Mouse (Mus musculus): ENCODE data around the gene Pfdn2. TPM values are rescaled to one million over a fixed set of nuclear protein-coding genes. Genes with fewer than 3 reads are reported as not detected.

Gene Pfdn2
- polyA plus RNA-seq, 1 experiment from 2014 or later = 64.1 TPM

GRCm38 (mm10) chr1:171372880-171373279 is 27.4 kb downstream of the Pfdn2 start:
- Histone ChIP-seq H3K36me3 (ENCODE audit: insufficient read depth, low read length) (no peaks in the 10 kb centered on the region), H3K27ac (ENCODE audit: low read length) (no peak overlapping the region), H3K4me1 (ENCODE audit: insufficient read depth, low read depth, low read length) (peaks cover 4% of the 10 kb centered on the region; the same call in 1 of the 2 replicates), H3K27me3 (replicated peaks; ENCODE audit: insufficient read depth, low read length) (no peaks in the 10 kb centered on the region), H3K4me2 (replicated peaks; ENCODE audit: low read depth, low read length) (0 out of 2 replicates have a peak overlapping the region, but pooled peaks have one; percentile 8), H3K9me3 (ENCODE audit: low read length) (no peaks in the 10 kb centered on the region), H3K4me3 (ENCODE audit: low read depth, low read length) (no peak overlapping the region), H3K9ac (replicated peaks; ENCODE audit: low read depth) (no peak overlapping the region)
- no peak for DNase-seq (ENCODE audit: low spot score)
- 61% methylated on average over 3 of the region's 3 CpGs for WGBS
- no peak for ATAC-seq
- no peak for TF ChIP-seq CTCF (IDR thresholded peaks at IDR 0.05)

- no peak overlapping the region for H3K4me3 ChIP-seq (ENCODE audit: low read depth, low read length)
- WGBS = 6% methylated on average over 4 of the region's 4 CpGs
- ATAC-seq = no peak
- H3K9ac ChIP-seq (replicated peaks; ENCODE audit: low read depth) = no peak overlapping the region
- H3K9me3 ChIP-seq (ENCODE audit: low read length) = no peaks in the 10 kb centered on the region
- TF ChIP-seq CTCF (IDR thresholded peaks at IDR 0.05) (no peak), EP300 (IDR thresholded peaks at IDR 0.05) (no peak)
- DNase-seq (ENCODE audit: low spot score) = no peak
- H3K27me3 ChIP-seq (replicated peaks; ENCODE audit: insufficient read depth, low read length) = no peaks in the 10 kb centered on the region
- H3K27ac ChIP-seq (ENCODE audit: low read length) = no peak overlapping the region
- no peak overlapping the region for H3K4me2 ChIP-seq (replicated peaks; ENCODE audit: low read depth, low read length)
- H3K4me1 ChIP-seq (ENCODE audit: insufficient read depth, low read depth, low read length) = peaks cover 4% of the 10 kb centered on the region; the same call in 1 of the 2 replicates
- H3K36me3 ChIP-seq (ENCODE audit: insufficient read depth, low read length) = no peaks in the 10 kb centered on the region
Observed at GRCm38 (mm10) chr1:171373946-171374345, 28.5 kb downstream of the Pfdn2 start.

GRCm38 (mm10) chr1:171375646-171376097 is 30.2 kb downstream of the Pfdn2 start:
- 36% methylated on average over 9 of the region's 9 CpGs for WGBS
- Histone ChIP-seq H3K36me3 (ENCODE audit: insufficient read depth, low read length) (no peaks in the 10 kb centered on the region), H3K27ac (ENCODE audit: low read length) (peak overlapping the region; percentile 43; the same call in 1 of the 2 replicates), H3K9me3 (ENCODE audit: low read length) (no peaks in the 10 kb centered on the region), H3K4me3 (ENCODE audit: low read depth, low read length) (no peak overlapping the region), H3K27me3 (replicated peaks; ENCODE audit: insufficient read depth, low read length) (no peaks in the 10 kb centered on the region), H3K4me1 (ENCODE audit: insufficient read depth, low read depth, low read length) (no peaks in the 10 kb centered on the region; the same call in 1 of the 2 replicates), H3K4me2 (replicated peaks; ENCODE audit: low read depth, low read length) (no peak overlapping the region), H3K9ac (replicated peaks; ENCODE audit: low read depth) (no peak overlapping the region)
- peak; percentile 71 for TF ChIP-seq EP300 (IDR thresholded peaks at IDR 0.05)
- no peak for TF ChIP-seq CTCF (IDR thresholded peaks at IDR 0.05)
- DNase-seq (ENCODE audit: low spot score) (peak; percentile 89), ATAC-seq (peak; percentile 95)

GRCm38 (mm10) chr1:171378298-171378697 is 32.8 kb downstream of the Pfdn2 start:
- no peak for ATAC-seq
- Histone ChIP-seq H3K4me2 (replicated peaks; ENCODE audit: low read depth, low read length) (no peak overlapping the region), H3K9ac (replicated peaks; ENCODE audit: low read depth) (no peak overlapping the region), H3K27me3 (replicated peaks; ENCODE audit: insufficient read depth, low read length) (no peaks in the 10 kb centered on the region), H3K9me3 (ENCODE audit: low read length) (no peaks in the 10 kb centered on the region), H3K36me3 (ENCODE audit: insufficient read depth, low read length) (no peaks in the 10 kb centered on the region), H3K4me3 (ENCODE audit: low read depth, low read length) (no peak overlapping the region), H3K27ac (ENCODE audit: low read length) (no peak overlapping the region), H3K4me1 (ENCODE audit: insufficient read depth, low read depth, low read length) (no peaks in the 10 kb centered on the region; the same call in 1 of the 2 replicates)
- 81% methylated on average over 6 of the region's 6 CpGs for WGBS
- TF ChIP-seq CTCF (IDR thresholded peaks at IDR 0.05) (no peak), EP300 (IDR thresholded peaks at IDR 0.05) (no peak)
- DNase-seq (ENCODE audit: low spot score) = no peak

- WGBS = 5% methylated on average over 31 of the region's 31 CpGs
- H3K4me3 ChIP-seq (ENCODE audit: low read depth, low read length) = no peak overlapping the region
- no peak overlapping the region for H3K9ac ChIP-seq (replicated peaks; ENCODE audit: low read depth)
- H3K4me1 ChIP-seq (ENCODE audit: insufficient read depth, low read depth, low read length) = no peaks in the 10 kb centered on the region
- peak overlapping the region; percentile 29 for H3K4me2 ChIP-seq (replicated peaks; ENCODE audit: low read depth, low read length)
- DNase-seq (ENCODE audit: low spot score) (peak; percentile 91), ATAC-seq (peak; percentile 50)
- no peaks in the 10 kb centered on the region for H3K27me3 ChIP-seq (replicated peaks; ENCODE audit: insufficient read depth, low read length)
- no peaks in the 10 kb centered on the region for H3K36me3 ChIP-seq (ENCODE audit: insufficient read depth, low read length)
- no peak overlapping the region for H3K27ac ChIP-seq (ENCODE audit: low read length)
- TF ChIP-seq CTCF (IDR thresholded peaks at IDR 0.05) (peak; percentile 90), EP300 (IDR thresholded peaks at IDR 0.05) (no peak)
- H3K9me3 ChIP-seq (ENCODE audit: low read length) = no peaks in the 10 kb centered on the region
Observed at GRCm38 (mm10) chr1:171379935-171380599, 34.6 kb downstream of the Pfdn2 start.

- ATAC-seq = no peak
- no peaks in the 10 kb centered on the region for H3K4me1 ChIP-seq (ENCODE audit: insufficient read depth, low read depth, low read length)
- H3K9me3 ChIP-seq (ENCODE audit: low read length) = no peaks in the 10 kb centered on the region
- H3K4me3 ChIP-seq (ENCODE audit: low read depth, low read length) = no peak overlapping the region
- H3K27me3 ChIP-seq (replicated peaks; ENCODE audit: insufficient read depth, low read length) = no peaks in the 10 kb centered on the region
- no peak overlapping the region for H3K9ac ChIP-seq (replicated peaks; ENCODE audit: low read depth)
- WGBS = 71% methylated on average over 11 of the region's 11 CpGs
- H3K4me2 ChIP-seq (replicated peaks; ENCODE audit: low read depth, low read length) = no peak overlapping the region
- DNase-seq (ENCODE audit: low spot score) = no peak
- H3K36me3 ChIP-seq (ENCODE audit: insufficient read depth, low read length) = no peaks in the 10 kb centered on the region
- H3K27ac ChIP-seq (ENCODE audit: low read length) = no peak overlapping the region
- no peak for TF ChIP-seq EP300 (IDR thresholded peaks at IDR 0.05)
- peak; percentile 21; the same call in 1 of the 2 replicates for TF ChIP-seq CTCF (IDR thresholded peaks at IDR 0.05)
Observed at GRCm38 (mm10) chr1:171382096-171382620, 36.7 kb downstream of the Pfdn2 start.
